Mouse (Mus musculus) gonadal fat pad, adult 2 months (tissue): Measurements from ENCODE around the gene Sp100. TPM values are rescaled to one million over a fixed set of nuclear protein-coding genes. Genes with fewer than 3 reads are reported as not detected.

Experiments used
- DNase-seq: peaks from one replicate; pipeline ENCODE4 v3.0.0-alpha.2; 2012; ENCODE audit warnings: low read depth
- polyA plus RNA-seq: library from polyadenylated mRNA; depleted of rRNA; stranded (reverse); fragments of >200 nt; gene quantifications from 2 replicates; pipeline ENCODE4 v1.2.3, GENCODE M21; 2012; rRNA removed

Gene Sp100
- polyA plus RNA-seq, 1 experiment = 8.9 TPM

- DNase-seq = peak; percentile 65
Measured at GRCm38 (mm10) chr1:85746511-85746910, 96.7 kb downstream of the Sp100 start.

DNA sequence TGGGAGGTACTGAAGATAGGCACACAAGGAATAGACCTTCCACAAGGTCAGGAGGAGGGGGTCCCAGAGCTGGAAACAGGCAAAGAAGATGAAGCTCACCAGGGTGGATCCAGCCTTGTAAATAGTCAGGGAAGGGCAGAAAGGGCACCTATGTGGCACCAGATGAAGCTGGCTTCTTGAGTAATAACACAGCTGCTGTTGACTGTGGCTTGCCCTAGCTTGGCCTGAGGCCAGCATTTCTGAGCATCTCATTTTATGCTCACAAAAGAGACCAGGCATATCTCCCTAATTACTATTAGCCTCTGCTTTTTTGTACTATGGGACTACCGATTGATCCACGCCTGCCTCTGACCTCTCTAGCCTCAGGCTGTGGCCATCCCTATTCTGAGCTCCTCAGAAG lies 100.0 kb downstream of the Sp100 start:
- no peak for DNase-seq

- DNase-seq = no peak
Measured at GRCm38 (mm10) chr1:85750650-85751049, 100.9 kb downstream of the Sp100 start.

DNA sequence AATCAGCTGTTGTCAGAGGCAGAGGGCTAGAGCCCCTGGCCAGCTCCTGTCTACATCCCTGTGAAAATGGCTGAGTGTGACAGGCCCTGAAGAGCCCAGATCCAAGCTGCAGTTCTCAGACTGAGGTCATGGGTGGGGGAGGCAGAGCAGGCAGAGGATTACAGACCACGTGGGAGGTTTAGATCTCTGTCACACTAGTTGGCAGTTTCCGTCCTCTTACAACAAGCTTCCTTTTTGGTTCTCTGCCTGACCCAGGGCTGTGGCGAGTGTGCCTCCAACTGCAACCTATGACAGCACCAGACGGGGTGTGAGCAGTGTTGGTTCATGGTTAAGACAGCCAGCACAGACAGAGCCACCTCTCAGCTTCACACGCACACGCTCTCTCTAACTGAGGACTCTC lies 101.7 kb downstream of the Sp100 start:
- DNase-seq = peak; percentile 84

- no peak for DNase-seq
Measured at GRCm38 (mm10) chr1:85751932-85752680, 102.3 kb downstream of the Sp100 start.

DNA sequence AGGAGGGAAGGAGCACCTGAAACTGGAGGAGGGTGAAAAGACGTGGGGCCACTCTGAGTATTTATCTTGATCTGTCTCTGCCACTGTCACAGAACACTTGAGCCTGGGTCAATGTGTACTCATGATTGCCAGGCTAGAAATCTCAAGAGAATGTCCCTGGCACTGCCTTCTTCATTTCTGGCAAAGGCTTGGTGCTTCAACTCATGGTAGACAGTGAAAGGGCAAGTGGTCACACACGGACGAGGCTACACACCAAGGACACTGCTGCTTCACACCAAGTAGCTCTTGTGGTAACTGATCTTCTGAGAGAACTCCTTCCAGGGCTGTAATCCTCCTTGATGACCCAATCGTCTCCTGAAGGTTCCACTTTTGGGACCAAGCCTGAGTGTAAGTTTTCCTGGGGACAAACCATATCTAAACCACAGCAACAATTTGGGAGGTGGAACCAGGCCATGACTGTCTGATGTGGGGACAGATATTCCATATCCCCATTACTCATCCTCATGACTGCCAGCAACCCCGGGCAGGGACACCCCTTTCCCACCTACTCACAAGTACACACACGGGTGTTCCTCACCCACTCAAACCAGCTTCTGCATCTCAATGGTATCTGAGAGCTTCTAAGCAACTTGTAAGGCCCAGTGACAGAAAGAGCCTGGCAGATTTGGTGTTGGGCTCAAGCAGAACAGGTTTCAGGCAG lies 107.9 kb downstream of the Sp100 start:
- no peak for DNase-seq

- DNase-seq = no peak
Measured at GRCm38 (mm10) chr1:85758231-85758968, 108.6 kb downstream of the Sp100 start.

DNA sequence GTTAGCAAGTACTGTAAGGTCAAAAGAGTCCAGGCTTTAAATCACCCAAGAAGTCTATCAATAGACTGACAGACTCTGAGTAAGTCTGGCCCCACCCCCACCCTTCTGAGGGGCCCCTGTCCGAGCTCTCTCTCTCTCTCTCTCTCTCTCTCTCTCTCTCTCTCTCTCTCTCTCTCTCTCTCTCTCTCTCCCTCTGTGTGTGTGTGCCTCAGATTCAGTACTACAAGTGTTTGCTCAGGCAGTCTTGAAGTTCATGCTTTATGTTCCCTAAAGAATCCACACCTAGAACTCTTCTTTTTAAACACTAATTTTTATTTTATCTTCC lies 109.1 kb downstream of the Sp100 start:
- DNase-seq = no peak

Other genes with a start within 250 kb of the Sp100 start
- not detected in 2 replicates for gene G530012D18Rik, start 74.3 kb upstream of the Sp100 start, polyA plus RNA-seq
- gene Sp110, start 51.2 kb upstream of the Sp100 start, polyA plus RNA-seq = 5.4 and 7.1 TPM in 2 replicates
- gene Sp140, start 49.6 kb upstream of the Sp100 start, polyA plus RNA-seq = 4.8 and 6.0 TPM in 2 replicates
- gene A630001G21Rik, start 128.7 kb downstream of the Sp100 start, polyA plus RNA-seq = 1.2 and 1.6 TPM in 2 replicates
- gene Cab39, start 143.5 kb downstream of the Sp100 start, polyA plus RNA-seq = 52.5 and 61.4 TPM in 2 replicates
- gene Itm2c, start 244.3 kb downstream of the Sp100 start, polyA plus RNA-seq = 350 and 546 TPM in 2 replicates